Mouse (Mus musculus): ENCODE measurements around the gene Icmt. TPM values are rescaled to one million over a fixed set of nuclear protein-coding genes. Genes with fewer than 3 reads are reported as not detected.

Gene Icmt
- polyA plus RNA-seq, 1 experiment from 2014 or later = 25.8 TPM

DNA sequence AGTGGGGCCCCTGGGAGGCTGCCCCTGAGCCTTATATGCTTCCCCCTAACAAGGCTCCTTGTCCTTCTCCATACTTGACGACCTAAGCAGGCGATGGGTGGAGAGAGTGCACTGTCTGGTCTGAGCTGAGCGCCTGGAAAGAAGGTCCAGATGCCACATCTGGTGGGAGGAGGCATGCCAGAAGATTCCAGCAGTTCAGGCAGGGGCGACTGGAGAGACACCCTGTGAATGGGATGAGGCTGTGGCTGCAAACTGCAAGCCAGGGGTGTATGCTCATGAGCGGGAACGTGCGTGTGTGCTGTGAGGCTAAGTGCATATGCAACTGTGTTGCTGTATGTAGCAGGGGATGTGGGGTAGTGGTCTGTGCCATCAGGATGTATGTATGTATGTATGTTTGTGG is 25.0 kb upstream of the Icmt start:
- H3K27ac ChIP-seq (ENCODE audit: low read depth) = peak overlapping the region; percentile 67
- H3K36me3 ChIP-seq (ENCODE audit: control insufficient read depth, insufficient read depth, low read length) = no peaks in the 10 kb centered on the region
- WGBS = 57% methylated on average over 7 of the region's 7 CpGs
- no peak for DNase-seq (ENCODE audit: low spot score)
- H3K4me1 ChIP-seq (replicated peaks; ENCODE audit: control insufficient read depth, insufficient read depth, low read length) = peaks cover 24% of the 10 kb centered on the region
- no peaks in the 10 kb centered on the region for H3K9me3 ChIP-seq (ENCODE audit: control insufficient read depth, low read length)
- H3K4me2 ChIP-seq (ENCODE audit: low read length) = no peak overlapping the region
- H3K27me3 ChIP-seq (replicated peaks; ENCODE audit: control insufficient read depth, insufficient read depth, low read length) = peaks cover 12% of the 10 kb centered on the region
- ATAC-seq (replicated peaks; ENCODE audit: low FRiP score, low TSS enrichment, low read depth) = no peak
- no peak overlapping the region for H3K9ac ChIP-seq (ENCODE audit: low read length)
- H3K4me3 ChIP-seq (ENCODE audit: low read depth, low read length) = no peak overlapping the region

DNA sequence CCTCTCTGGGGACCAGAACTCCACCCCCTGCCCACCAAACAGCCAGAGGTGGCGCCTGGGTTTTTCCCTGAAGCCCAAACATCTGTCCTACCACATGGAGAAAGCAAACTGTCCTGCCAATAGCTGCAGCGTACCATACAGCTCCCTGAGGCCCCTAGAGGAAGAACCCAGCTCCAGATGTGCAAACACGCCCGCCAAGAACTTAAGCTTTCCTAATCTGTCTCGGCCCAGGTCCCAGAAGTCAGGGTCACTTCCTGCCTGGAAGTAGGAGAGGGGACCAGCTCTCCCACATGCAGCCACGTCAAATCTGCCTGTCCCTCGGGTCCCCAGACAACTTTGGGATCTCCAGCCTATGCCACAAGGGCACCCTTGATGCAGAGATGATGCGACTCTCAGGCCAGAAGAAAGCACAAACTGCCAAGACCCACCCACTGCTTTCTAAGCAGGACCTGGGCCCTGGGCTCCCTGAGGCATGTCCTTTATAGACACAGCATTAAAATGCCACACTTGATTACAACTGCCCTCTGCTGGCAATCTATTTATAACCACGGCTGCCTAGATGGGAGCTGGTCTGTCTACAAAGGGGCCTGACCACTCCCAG is 24.5 kb upstream of the Icmt start:
- peaks cover 24% of the 10 kb centered on the region for H3K4me1 ChIP-seq (replicated peaks; ENCODE audit: control insufficient read depth, insufficient read depth, low read length)
- H3K4me3 ChIP-seq (ENCODE audit: low read depth, low read length) = no peak overlapping the region
- H3K27ac ChIP-seq (ENCODE audit: low read depth) = peak overlapping the region; percentile 67
- 29% methylated on average over 9 of the region's 9 CpGs for WGBS
- ATAC-seq (replicated peaks; ENCODE audit: low FRiP score, low TSS enrichment, low read depth) = no peak
- H3K4me2 ChIP-seq (ENCODE audit: low read length) = no peak overlapping the region
- no peak for DNase-seq (ENCODE audit: low spot score)
- H3K27me3 ChIP-seq (replicated peaks; ENCODE audit: control insufficient read depth, insufficient read depth, low read length) = peaks cover 12% of the 10 kb centered on the region
- H3K9ac ChIP-seq (ENCODE audit: low read length) = no peak overlapping the region
- no peaks in the 10 kb centered on the region for H3K9me3 ChIP-seq (ENCODE audit: control insufficient read depth, low read length)
- no peaks in the 10 kb centered on the region for H3K36me3 ChIP-seq (ENCODE audit: control insufficient read depth, insufficient read depth, low read length)

DNA sequence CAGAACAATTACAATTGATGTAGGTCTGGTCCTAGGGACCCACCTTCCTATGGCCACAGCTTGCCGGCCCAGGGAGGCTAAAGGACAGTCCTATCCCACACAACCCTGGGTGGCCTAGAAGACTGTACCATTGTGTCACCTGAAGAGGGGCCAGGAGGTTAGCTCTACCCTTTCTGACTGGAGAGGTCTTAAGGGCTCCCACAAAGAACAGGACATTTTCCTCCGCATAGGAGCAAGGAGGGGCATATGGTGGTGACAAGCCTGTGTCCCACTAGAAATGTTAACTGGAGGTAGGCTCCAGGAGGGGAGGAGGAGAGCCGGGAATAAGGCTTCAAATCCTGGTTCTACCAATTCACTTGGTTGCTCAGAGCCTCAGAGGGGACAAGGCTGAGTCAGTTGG is 23.8 kb upstream of the Icmt start:
- H3K36me3 ChIP-seq (ENCODE audit: control insufficient read depth, insufficient read depth, low read length) = no peaks in the 10 kb centered on the region
- DNase-seq (ENCODE audit: low spot score) (no peak), ATAC-seq (replicated peaks; ENCODE audit: low FRiP score, low TSS enrichment, low read depth) (no peak)
- no peaks in the 10 kb centered on the region for H3K9me3 ChIP-seq (ENCODE audit: control insufficient read depth, low read length)
- H3K9ac ChIP-seq (ENCODE audit: low read length) = no peak overlapping the region
- peak overlapping the region; percentile 67 for H3K27ac ChIP-seq (ENCODE audit: low read depth)
- peaks cover 24% of the 10 kb centered on the region for H3K4me1 ChIP-seq (replicated peaks; ENCODE audit: control insufficient read depth, insufficient read depth, low read length)
- peaks cover 12% of the 10 kb centered on the region for H3K27me3 ChIP-seq (replicated peaks; ENCODE audit: control insufficient read depth, insufficient read depth, low read length)
- H3K4me3 ChIP-seq (ENCODE audit: low read depth, low read length) = no peak overlapping the region; the same call in 1 of the 2 replicates
- 36% methylated on average over 3 of the region's 3 CpGs for WGBS
- no peak overlapping the region for H3K4me2 ChIP-seq (ENCODE audit: low read length)

DNA sequence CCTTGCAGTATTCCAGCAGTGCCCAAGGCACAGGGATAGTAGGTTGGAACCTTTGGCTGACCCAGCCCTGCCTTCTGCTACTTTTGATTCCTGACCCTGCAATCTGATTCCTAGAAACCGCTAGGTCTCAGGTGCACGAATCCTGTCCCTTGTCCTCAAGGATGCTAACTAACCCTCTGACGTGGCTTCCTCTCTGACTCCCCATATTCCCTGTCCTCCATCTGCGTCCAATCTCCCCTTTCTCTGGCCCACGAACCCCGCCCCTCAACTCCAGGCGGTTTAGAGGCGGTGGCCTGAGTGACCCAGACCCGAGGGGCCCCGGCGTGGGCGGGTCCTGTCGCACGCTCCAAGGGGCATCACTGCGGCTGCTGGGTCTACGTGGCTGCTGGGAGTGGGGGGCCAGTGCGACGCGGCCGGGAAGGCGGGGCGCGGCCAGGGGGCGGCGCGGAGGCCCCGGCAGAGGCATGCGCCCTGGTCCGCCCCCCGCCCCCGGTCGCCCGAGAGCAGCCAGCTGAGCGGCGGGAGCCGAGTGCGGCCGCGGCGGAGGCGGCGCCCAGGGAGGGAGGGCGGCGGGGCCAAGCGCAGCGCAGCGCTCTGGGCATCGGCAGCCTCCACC is 23.3 kb upstream of the Icmt start, which contains the start of gene Gpr153:
Gene Gpr153, plus strand, starts transcription at position 612 of the 616 bp plus-strand sequence.
- H3K27ac ChIP-seq (ENCODE audit: low read depth) = peak within 1 kb of the TSS; percentile 67
- peak within 1 kb of the TSS; percentile 61 for H3K4me3 ChIP-seq (ENCODE audit: low read depth, low read length)
- H3K4me1 ChIP-seq (replicated peaks; ENCODE audit: control insufficient read depth, insufficient read depth, low read length) = peaks cover 24% of the 10 kb centered on the region
- no peak for DNase-seq (ENCODE audit: low spot score)
- no peaks in the 10 kb centered on the region for H3K9me3 ChIP-seq (ENCODE audit: control insufficient read depth, low read length)
- H3K36me3 ChIP-seq (ENCODE audit: control insufficient read depth, insufficient read depth, low read length) = no peaks in the 10 kb centered on the region
- WGBS = under 1% methylated on average over 39 of the region's 48 CpGs
- peaks cover 12% of the 10 kb centered on the region for H3K27me3 ChIP-seq (replicated peaks; ENCODE audit: control insufficient read depth, insufficient read depth, low read length)
- peak within 1 kb of the TSS; percentile 97 for H3K4me2 ChIP-seq (ENCODE audit: low read length)
- ATAC-seq (replicated peaks; ENCODE audit: low FRiP score, low TSS enrichment, low read depth) = peak; percentile 57
- H3K9ac ChIP-seq (ENCODE audit: low read length) = peak within 1 kb of the TSS; percentile 61

DNA sequence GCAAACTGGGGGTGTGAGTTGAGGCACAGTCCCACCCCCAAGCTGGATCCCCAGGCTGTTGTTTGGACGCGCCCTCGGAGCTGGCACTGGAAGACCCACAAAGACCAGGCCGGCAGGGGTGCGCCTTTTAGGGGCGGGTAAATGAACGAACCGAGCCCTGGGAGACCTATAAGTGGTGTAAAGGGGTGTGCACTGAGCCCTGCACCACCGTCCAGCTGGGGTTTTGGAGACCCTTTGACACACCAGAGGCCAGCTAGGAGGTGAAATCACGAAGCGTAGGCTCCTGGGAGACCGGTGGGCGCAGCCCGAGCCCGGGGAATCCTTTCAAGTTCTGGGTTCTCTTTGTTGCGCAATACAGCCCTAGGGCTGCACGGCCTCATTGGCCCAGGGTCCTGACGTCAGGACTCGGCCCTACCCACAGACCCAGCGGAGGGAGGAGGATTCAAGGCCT is 22.3 kb upstream of the Icmt start:
- DNase-seq (ENCODE audit: low spot score) (no peak), ATAC-seq (replicated peaks; ENCODE audit: low FRiP score, low TSS enrichment, low read depth) (peak; percentile 65)
- peaks cover 24% of the 10 kb centered on the region for H3K4me1 ChIP-seq (replicated peaks; ENCODE audit: control insufficient read depth, insufficient read depth, low read length)
- peak overlapping the region; percentile 61 for H3K4me3 ChIP-seq (ENCODE audit: low read depth, low read length)
- peak overlapping the region; percentile 97 for H3K4me2 ChIP-seq (ENCODE audit: low read length)
- H3K9ac ChIP-seq (ENCODE audit: low read length) = peak overlapping the region; percentile 61
- WGBS = 4% methylated on average over 20 of the region's 20 CpGs
- H3K27me3 ChIP-seq (replicated peaks; ENCODE audit: control insufficient read depth, insufficient read depth, low read length) = peaks cover 12% of the 10 kb centered on the region
- no peaks in the 10 kb centered on the region for H3K9me3 ChIP-seq (ENCODE audit: control insufficient read depth, low read length)
- H3K36me3 ChIP-seq (ENCODE audit: control insufficient read depth, insufficient read depth, low read length) = no peaks in the 10 kb centered on the region
- peak overlapping the region; percentile 67; the same call in 1 of the 2 replicates for H3K27ac ChIP-seq (ENCODE audit: low read depth)

DNA sequence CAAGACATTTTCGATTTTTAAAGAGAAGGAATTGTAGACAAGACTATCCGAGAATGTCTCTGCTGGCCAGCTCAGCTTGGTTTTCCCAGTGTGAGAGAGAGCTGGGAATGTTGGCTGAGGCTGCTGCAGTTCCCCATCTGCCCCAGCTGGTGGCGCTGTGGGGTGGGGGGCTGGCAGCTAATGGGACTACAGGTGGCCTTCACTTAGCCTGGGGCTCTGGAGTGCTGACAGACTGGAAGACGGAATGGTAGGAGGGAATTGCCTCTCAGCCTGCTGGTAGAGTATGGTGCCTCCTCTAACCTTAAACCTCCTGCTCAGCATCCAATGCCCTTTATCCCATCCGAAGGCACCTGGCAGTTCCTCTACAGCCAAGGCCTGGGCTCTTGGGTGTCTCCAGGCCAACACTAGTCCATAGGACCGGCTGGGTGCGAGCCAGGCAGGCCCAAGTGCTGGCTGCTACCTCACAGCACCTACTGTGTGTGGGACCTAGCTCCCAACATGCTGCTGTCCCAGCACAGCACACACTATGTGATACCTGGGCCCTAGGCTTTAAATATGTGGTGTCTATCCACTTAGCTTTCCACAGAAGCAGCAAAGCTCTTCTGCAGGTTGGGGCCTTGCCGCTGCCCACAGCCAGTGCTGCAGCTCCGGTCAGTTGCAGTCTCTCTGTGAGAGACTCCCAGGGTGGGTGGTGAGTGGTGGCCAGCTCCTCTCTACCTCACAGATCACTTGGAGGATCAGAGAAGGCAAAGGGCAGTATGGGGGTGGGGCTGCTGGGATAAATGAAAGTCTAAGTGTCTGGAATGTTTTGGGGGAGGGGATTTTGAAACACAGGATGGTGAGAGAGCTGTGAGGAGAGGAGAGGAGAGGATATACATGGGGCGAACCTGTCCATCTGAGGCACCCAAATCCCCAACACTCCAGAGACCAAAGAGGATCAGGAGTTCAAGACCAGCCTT is 20.4 kb upstream of the Icmt start:
- 53% methylated on average over 10 of the region's 10 CpGs for WGBS
- peaks cover 22% of the 10 kb centered on the region for H3K27me3 ChIP-seq (replicated peaks; ENCODE audit: control insufficient read depth, insufficient read depth, low read length)
- H3K9me3 ChIP-seq (ENCODE audit: control insufficient read depth, low read length) = no peaks in the 10 kb centered on the region
- DNase-seq (ENCODE audit: low spot score) (no peak), ATAC-seq (replicated peaks; ENCODE audit: low FRiP score, low TSS enrichment, low read depth) (no peak)
- H3K4me3 ChIP-seq (ENCODE audit: low read depth, low read length) = no peak overlapping the region
- no peak overlapping the region for H3K27ac ChIP-seq (ENCODE audit: low read depth)
- peaks cover 24% of the 10 kb centered on the region for H3K4me1 ChIP-seq (replicated peaks; ENCODE audit: control insufficient read depth, insufficient read depth, low read length)
- 0 out of 2 replicates have a peak, but pooled peaks cover 5% of the 10 kb centered on the region for H3K36me3 ChIP-seq (ENCODE audit: control insufficient read depth, insufficient read depth, low read length)
- H3K4me2 ChIP-seq (ENCODE audit: low read length) = no peak overlapping the region
- no peak overlapping the region for H3K9ac ChIP-seq (ENCODE audit: low read length)

DNA sequence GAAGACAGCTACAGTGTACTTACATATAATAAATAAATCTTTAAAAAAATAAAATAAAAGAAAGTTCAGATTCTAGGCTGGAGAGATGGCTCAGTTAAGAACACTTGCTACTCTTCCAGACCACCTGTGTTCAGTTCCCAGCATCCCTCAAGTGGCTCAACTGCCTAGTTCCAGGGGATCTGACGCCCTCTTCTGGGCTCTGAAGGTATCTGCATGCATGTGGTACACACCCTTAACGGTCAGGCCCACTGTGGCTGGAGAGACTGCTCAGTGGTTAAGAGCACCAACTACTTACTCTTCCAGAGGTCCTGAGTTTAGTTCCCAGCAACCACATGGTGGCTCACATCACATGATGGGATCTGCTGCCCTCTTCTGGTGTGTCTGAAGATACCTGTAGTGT is 19.1 kb upstream of the Icmt start:
- H3K27me3 ChIP-seq (replicated peaks; ENCODE audit: control insufficient read depth, insufficient read depth, low read length) = peaks cover 34% of the 10 kb centered on the region
- 75% methylated on average over 2 of the region's 2 CpGs for WGBS
- no peak for ATAC-seq (replicated peaks; ENCODE audit: low FRiP score, low TSS enrichment, low read depth)
- H3K9me3 ChIP-seq (ENCODE audit: control insufficient read depth, low read length) = no peaks in the 10 kb centered on the region
- H3K4me2 ChIP-seq (ENCODE audit: low read length) = no peak overlapping the region
- no peak overlapping the region for H3K27ac ChIP-seq (ENCODE audit: low read depth)
- DNase-seq (ENCODE audit: low spot score) = no peak
- no peak overlapping the region for H3K9ac ChIP-seq (ENCODE audit: low read length)
- 0 out of 2 replicates have a peak, but pooled peaks cover 5% of the 10 kb centered on the region for H3K36me3 ChIP-seq (ENCODE audit: control insufficient read depth, insufficient read depth, low read length)
- H3K4me1 ChIP-seq (replicated peaks; ENCODE audit: control insufficient read depth, insufficient read depth, low read length) = peaks cover 21% of the 10 kb centered on the region
- no peak overlapping the region for H3K4me3 ChIP-seq (ENCODE audit: low read depth, low read length)

DNA sequence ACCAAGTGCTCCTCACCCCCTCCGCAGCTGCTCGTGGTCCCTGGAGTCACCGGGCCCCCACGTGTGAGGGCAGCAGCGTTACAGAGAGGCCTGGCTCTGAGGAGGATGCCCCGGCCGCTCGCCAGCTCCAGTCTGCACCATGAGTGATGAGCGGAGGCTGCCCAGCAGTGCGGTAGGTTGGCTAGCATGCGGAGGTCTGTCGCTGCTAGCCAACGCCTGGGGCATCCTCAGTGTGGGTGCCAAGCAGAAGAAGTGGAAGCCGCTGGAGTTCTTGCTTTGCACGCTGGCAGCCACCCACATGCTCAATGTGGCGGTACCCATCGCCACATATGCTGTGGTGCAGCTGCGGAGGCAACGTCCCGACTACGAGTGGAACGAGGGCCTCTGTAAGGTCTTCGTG is 18.0 kb upstream of the Icmt start:
- Histone ChIP-seq H3K4me2 (ENCODE audit: low read length) (no peak overlapping the region), H3K9ac (ENCODE audit: low read length) (no peak overlapping the region), H3K4me3 (ENCODE audit: low read depth, low read length) (no peak overlapping the region), H3K27ac (ENCODE audit: low read depth) (no peak overlapping the region), H3K27me3 (replicated peaks; ENCODE audit: control insufficient read depth, insufficient read depth, low read length) (peaks cover 43% of the 10 kb centered on the region), H3K4me1 (replicated peaks; ENCODE audit: control insufficient read depth, insufficient read depth, low read length) (peaks cover 13% of the 10 kb centered on the region), H3K36me3 (ENCODE audit: control insufficient read depth, insufficient read depth, low read length) (0 out of 2 replicates have a peak, but pooled peaks cover 5% of the 10 kb centered on the region), H3K9me3 (ENCODE audit: control insufficient read depth, low read length) (no peaks in the 10 kb centered on the region)
- 88% methylated on average over 23 of the region's 23 CpGs for WGBS
- no peak for DNase-seq (ENCODE audit: low spot score)
- ATAC-seq (replicated peaks; ENCODE audit: low FRiP score, low TSS enrichment, low read depth) = no peak
